Mouse (Mus musculus) right cerebral cortex, postnatal 10 days (tissue): ENCODE results near the gene Thbd.
A peak's percentile ranks its signal among the peaks of the same experiment; 100 is the strongest.

Experiments used
- DNase-seq, 2 experiments: peaks; one replicate each; pipeline ENCODE4 v3.0.0; 2021; ENCODE audit warnings: low spot score in 2 of 2

The Thbd gene

GRCm38 (mm10) chr2:148386927-148387326, 21.1 kb downstream of the Thbd start:
- DNase-seq = no peak

DNA sequence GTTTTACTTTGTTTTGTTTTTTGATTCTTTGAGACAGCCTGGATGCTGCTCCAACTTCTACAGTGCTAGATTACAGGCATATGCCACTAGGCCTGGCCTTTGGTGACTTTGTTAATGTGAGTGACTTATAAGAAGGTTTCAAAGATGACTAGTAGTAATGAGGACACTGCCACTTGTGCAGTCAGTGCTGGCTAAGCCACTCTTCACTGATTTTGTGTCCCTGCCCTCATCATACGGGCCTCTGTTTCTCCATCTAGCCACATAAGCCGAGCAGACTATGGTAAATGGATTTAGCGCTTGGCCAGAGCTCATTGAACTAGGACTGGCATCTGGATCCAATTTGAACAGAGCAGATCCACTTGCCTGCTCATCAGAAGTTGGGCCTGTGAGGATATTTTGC, 21.5 kb downstream of the Thbd start:
- DNase-seq = no peak

DNA sequence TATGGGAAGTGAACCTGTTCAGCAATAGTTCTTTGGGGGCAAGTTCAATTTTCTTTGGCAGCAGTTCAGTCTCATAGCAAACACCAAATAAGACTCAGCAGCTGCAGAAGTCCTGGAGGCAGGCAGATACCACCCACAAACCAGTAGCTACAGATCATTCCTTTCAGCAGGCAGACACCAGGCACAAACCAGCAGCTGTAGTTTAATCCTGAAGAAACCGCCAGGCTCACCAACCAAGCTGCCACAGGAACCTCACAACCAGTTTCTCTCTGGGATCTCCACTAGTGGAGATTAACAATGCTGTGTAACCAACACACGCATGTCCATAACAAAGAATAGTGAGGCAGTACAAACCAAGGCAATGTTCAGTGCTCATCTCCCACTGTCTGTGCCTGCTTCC, 26.9 kb downstream of the Thbd start:
- DNase-seq = no peak

DNA sequence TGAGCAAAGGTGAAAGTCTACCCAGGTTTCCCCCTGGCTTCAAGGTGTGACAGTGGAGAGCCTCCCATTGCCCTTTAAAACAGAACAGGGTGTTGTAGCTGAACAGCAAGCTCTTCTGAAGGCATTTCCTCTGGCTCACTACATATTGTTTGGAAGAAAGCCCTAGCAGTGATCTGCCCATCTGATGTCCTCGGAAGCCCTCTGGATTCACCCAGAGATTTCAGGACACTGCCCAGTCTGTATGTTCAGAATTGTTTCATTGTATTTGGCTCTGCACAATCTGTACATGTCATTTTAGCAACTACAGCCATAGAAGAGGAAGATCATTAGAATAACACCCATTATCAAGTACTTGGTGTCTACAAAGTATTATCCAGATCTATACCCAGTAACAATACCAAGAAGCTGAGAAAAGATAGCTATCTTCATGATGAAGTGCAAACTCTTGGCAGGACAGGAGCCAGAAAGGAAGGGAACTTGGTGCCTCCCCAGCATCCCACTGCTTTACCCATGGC, 28.0 kb downstream of the Thbd start:
- no peak for DNase-seq

DNA sequence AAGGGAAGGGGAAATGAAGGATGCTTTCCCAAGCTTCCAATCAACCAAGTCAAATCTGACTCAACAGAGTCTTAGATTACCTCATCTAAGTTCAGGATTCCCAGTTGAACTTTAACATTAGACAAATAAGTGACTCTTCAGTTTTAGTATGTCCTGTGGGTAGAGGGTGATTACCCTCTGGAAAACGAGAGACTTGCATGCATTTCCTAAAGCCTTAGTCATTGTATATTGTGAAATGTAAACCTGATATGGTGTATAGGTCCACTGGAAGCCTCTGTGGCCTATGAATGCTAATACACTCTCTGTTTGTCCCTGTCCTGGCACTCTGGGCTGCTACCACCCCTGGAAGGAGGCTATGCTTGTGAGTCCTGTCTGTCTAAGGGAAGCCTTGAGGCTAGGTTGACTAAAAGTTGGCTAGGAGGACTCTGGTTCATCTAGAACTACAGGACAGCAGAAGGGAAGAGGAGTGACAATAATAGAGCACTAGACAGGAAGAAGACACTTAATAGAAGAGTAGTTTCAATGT, 29.1 kb downstream of the Thbd start:
- no peak for DNase-seq

DNA sequence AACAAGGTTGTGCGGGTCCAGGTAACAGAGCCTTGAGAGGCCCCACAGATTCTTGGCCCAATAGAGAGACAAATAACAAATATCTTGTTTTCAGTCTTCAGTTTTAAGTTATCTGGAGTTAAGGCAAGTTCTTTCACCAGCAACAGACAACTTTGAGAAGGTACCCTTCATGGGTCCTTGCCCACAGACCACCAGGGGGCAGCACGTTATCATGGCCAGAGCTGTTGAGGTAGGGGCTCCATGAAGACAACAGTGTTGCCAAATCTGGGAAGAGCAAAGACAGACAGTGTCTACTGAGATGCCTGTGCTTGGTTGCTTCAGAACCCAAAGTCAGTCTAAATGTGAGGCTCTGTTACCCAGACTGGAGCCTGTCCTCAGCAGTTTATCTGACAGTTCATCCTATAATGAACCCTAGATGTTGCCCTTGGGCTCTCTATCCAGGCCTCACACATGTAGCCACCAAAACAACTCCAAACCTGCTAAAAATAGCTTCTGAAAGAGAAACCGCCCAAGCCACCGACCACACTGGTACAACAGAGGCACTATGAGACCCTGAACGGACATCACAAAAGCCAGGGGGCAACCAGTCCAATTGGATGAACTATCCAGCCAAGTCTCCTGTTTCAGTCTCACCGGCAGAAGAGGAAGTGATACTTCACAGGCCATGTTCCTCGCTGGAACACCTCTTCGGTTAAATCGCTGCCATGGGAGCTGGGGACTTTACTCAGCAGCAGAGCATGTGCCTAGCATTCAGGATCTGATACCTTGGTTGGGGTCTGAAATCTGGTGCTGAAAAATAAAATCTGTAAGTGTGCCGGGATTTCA, 32.5 kb downstream of the Thbd start:
- DNase-seq = peak in 1 of 2 experiments; percentile 47

GRCm38 (mm10) chr2:148373602-148374071, 34.4 kb downstream of the Thbd start:
- DNase-seq = no peak

- no peak for DNase-seq
These were observed 36.0 kb downstream of the Thbd start for GRCm38 (mm10) chr2:148371743-148372630.

DNA sequence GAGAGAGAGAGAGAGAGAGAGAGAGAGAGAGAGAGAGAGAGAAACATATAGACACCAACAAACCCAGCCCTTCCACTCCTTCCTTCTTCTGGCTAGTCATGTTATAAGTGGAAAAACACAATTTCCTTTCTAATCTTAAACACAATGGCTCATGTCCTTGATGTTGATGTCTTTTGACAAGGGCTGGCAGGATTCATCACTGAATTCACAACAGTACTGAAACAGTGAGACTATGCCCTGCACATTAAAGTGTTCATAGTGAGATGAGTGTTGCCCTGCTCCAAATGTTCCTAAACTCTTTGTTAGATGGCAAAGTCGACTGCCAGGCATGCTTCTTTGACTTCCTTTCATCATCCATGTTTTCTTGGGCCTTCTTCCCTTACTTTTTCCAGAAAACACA, 42.8 kb downstream of the Thbd start:
- no peak for DNase-seq

- DNase-seq = peak; percentile 50 to 79
These were observed 43.5 kb downstream of the Thbd start for GRCm38 (mm10) chr2:148364536-148364935.

GRCm38 (mm10) chr2:148357145-148357544, 50.8 kb downstream of the Thbd start:
- DNase-seq = no peak
